Mouse (Mus musculus) MEL (cell line): ENCODE measurements around the gene Tnfsf14.

Source experiments
- CHD2 ChIP-seq: IDR thresholded peaks from 2 replicates; pipeline ENCODE4 v1.6.1; 2011; ENCODE audit warnings: low read length, improper control_type of control experiment
- CTCF ChIP-seq, 3 experiments: IDR thresholded peaks in 2 of 3; conservative IDR thresholded peaks in 1 of 3; 2 replicates each; pipeline ENCODE4 v1.5.1; 2011 to 2012; ENCODE audit warnings: low read length in 3 of 3, low read depth in 2 of 3, mild to moderate bottlenecking in 2 of 3, improper control_type of control experiment in 1 of 3, inconsistent platforms in 1 of 3, mixed read lengths in 1 of 3, moderate library complexity in 1 of 3; ENCODE audit not compliant: control insufficient read depth in 1 of 3, insufficient read depth in 1 of 3, poor library complexity in 1 of 3, severe bottlenecking in 1 of 3
- E2F4 ChIP-seq: IDR thresholded peaks from 2 replicates; pipeline ENCODE4 v1.6.1; 2011; ENCODE audit warnings: low read depth, low read length, improper control_type of control experiment, borderline replicate concordance
- ETS1 ChIP-seq: IDR thresholded peaks from 2 replicates; pipeline ENCODE4 v1.6.1; 2012; ENCODE audit warnings: low read depth, mild to moderate bottlenecking, inconsistent platforms, low read length, improper control_type of control experiment, moderate library complexity
- POLR2A ChIP-seq, 2 experiments: IDR thresholded peaks; 2 replicates each; pipeline ENCODE4 v1.6.1; 2011 to 2012; ENCODE audit warnings: low read length in 2 of 2, mild to moderate bottlenecking in 2 of 2, control low read depth in 1 of 2, improper control_type of control experiment in 1 of 2, low read depth in 1 of 2, moderate library complexity in 1 of 2; ENCODE audit not compliant: control insufficient read depth in 1 of 2, insufficient read depth in 1 of 2, poor library complexity in 1 of 2
- POLR2AphosphoS2 ChIP-seq: IDR thresholded peaks from 2 replicates; pipeline ENCODE4 v1.6.1; 2011; ENCODE audit warnings: low read length, improper control_type of control experiment
- RAD21 ChIP-seq: IDR thresholded peaks from 2 replicates; pipeline ENCODE4 v1.6.1; 2011; ENCODE audit warnings: mild to moderate bottlenecking, low read depth, low read length, improper control_type of control experiment
- TAL1 ChIP-seq: IDR thresholded peaks from 2 replicates; pipeline ENCODE4 v1.6.1; 2012; ENCODE audit warnings: mild to moderate bottlenecking, inconsistent platforms, low read length, moderate library complexity, mixed read lengths
- UBTF ChIP-seq: IDR thresholded peaks from 2 replicates; pipeline ENCODE4 v1.6.1; 2012; ENCODE audit warnings: low read depth, mild to moderate bottlenecking, inconsistent platforms, low read length, improper control_type of control experiment, moderate library complexity, borderline replicate concordance; ENCODE audit not compliant: insufficient read depth
- ZNF384 ChIP-seq: IDR thresholded peaks from 2 replicates; pipeline ENCODE4 v1.6.1; 2012; ENCODE audit warnings: low read depth, mild to moderate bottlenecking, inconsistent platforms, low read length, improper control_type of control experiment

- TF ChIP-seq CTCF (IDR thresholded peaks at IDR 0.05 in 2 of 3, conservative IDR thresholded peaks at IDR 0.05 in 1 of 3; ENCODE audit: control insufficient read depth in 1 of 3, insufficient read depth in 1 of 3, low read depth in 2 of 3, low read length in 3 of 3, poor library complexity in 1 of 3, severe bottlenecking in 1 of 3) (no peak), CHD2 (no peak), UBTF (no peak), ZNF384 (no peak), POLR2A (IDR thresholded peaks at IDR 0.05; ENCODE audit: control insufficient read depth in 1 of 2, insufficient read depth in 1 of 2, low read depth in 1 of 2, low read length in 2 of 2, poor library complexity in 1 of 2) (no peak), TAL1 (no peak), POLR2AphosphoS2 (no peak), ETS1 (no peak), E2F4 (no peak), RAD21 (no peak)
Observed at GRCm38 (mm10) chr17:57194041-57194507, at the start of gene Tnfsf14.
